ENCODE assay signal across 7 mouse cellular contexts in genomic region chr17:46890116-46890815, GRCm38 (mm10). TPM values are rescaled to one million over a fixed set of nuclear protein-coding genes. Genes with fewer than 3 reads are reported as not detected.
DNase-seq lines count a peak whose midpoint lies in the region; ATAC-seq and TF ChIP-seq lines count a peak whose summit lies in the region.

Gene Tbcc, plus strand, starts transcription at chr17:46890684.

- peak; percentile 97 for TF ChIP-seq POLR2A in small intestine, adult 2 months (IDR thresholded peaks at IDR 0.05; ENCODE audit: low read depth, low read length)

- ATAC-seq in intestine, postnatal 0 days = peak; percentile 92
- peak; percentile 92 for ATAC-seq in midbrain, embryonic 12.5 days (ENCODE audit: low FRiP score, low read depth)

- peak within 1 kb of the TSS; percentile 98 for H3K4me2 ChIP-seq in intestine, postnatal 0 days (replicated peaks; ENCODE audit: low read depth)
- peak within 1 kb of the TSS; percentile 93 for H3K4me2 ChIP-seq in midbrain, embryonic 12.5 days (replicated peaks)

- peaks cover 22% of the 10 kb centered on the region for H3K36me3 ChIP-seq in embryonic facial prominence, embryonic 10.5 days (replicated peaks)
- H3K36me3 ChIP-seq in intestine, postnatal 0 days (ENCODE audit: control insufficient read depth, insufficient read depth) = no peaks in the 10 kb centered on the region
- peaks cover 9% of the 10 kb centered on the region; the same call in 1 of the 2 replicates for H3K36me3 ChIP-seq in midbrain, embryonic 12.5 days
- H3K36me3 ChIP-seq in small intestine, adult 2 months (ENCODE audit: control insufficient read depth, insufficient read depth, low read length) = no peaks in the 10 kb centered on the region

- TF ChIP-seq CTCF in intestine, postnatal 0 days (IDR thresholded peaks at IDR 0.05; ENCODE audit: low read depth) = no peak
- no peak for TF ChIP-seq CTCF in small intestine, adult 2 months (IDR thresholded peaks at IDR 0.05; ENCODE audit: extremely low read depth, insufficient read length, insufficient replicate concordance, low read depth, low read length)

- H3K27me3 ChIP-seq in embryonic facial prominence, embryonic 10.5 days (replicated peaks; ENCODE audit: low read depth, poor library complexity, severe bottlenecking) = no peaks in the 10 kb centered on the region
- H3K27me3 ChIP-seq in intestine, postnatal 0 days (replicated peaks; ENCODE audit: control insufficient read depth, insufficient read depth, low read length) = no peaks in the 10 kb centered on the region
- no peaks in the 10 kb centered on the region for H3K27me3 ChIP-seq in midbrain, embryonic 12.5 days
- H3K27me3 ChIP-seq in small intestine, adult 2 months (ENCODE audit: control insufficient read depth, insufficient read depth, low read length) = no peaks in the 10 kb centered on the region

- peak within 1 kb of the TSS; percentile 95 for H3K27ac ChIP-seq in embryonic facial prominence, embryonic 10.5 days (replicated peaks)
- peak within 1 kb of the TSS; percentile 92 for H3K27ac ChIP-seq in intestine, postnatal 0 days (ENCODE audit: low read depth, low read length)
- peak within 1 kb of the TSS; percentile 96 for H3K27ac ChIP-seq in midbrain, embryonic 12.5 days (replicated peaks)
- peak within 1 kb of the TSS; percentile 86 for H3K27ac ChIP-seq in small intestine, adult 2 months (ENCODE audit: insufficient read depth, low read depth, low read length)

- no peaks in the 10 kb centered on the region for H3K9me3 ChIP-seq in embryonic facial prominence, embryonic 10.5 days
- H3K9me3 ChIP-seq in intestine, postnatal 0 days (ENCODE audit: control insufficient read depth) = no peaks in the 10 kb centered on the region
- no peaks in the 10 kb centered on the region for H3K9me3 ChIP-seq in midbrain, embryonic 12.5 days

- H3K4me3 ChIP-seq in embryonic facial prominence, embryonic 10.5 days = peak within 1 kb of the TSS; percentile 97
- H3K4me3 ChIP-seq in intestine, postnatal 0 days (ENCODE audit: low read depth, low read length) = peak within 1 kb of the TSS; percentile 84
- peak within 1 kb of the TSS; percentile 81 for H3K4me3 ChIP-seq in midbrain, embryonic 12.5 days
- H3K4me3 ChIP-seq in small intestine, adult 2 months (ENCODE audit: low read depth, low read length) = peak within 1 kb of the TSS; percentile 90

- intact Hi-C loops in left cerebral cortex, postnatal 4 days (cut with DNase I) = no loop called here

- peak within 1 kb of the TSS; percentile 86 for H3K9ac ChIP-seq in intestine, postnatal 0 days (ENCODE audit: low read depth, low read length)
- H3K9ac ChIP-seq in midbrain, embryonic 12.5 days (replicated peaks) = peak within 1 kb of the TSS; percentile 94

- DNase-seq in adrenal gland, postnatal 10 days = peak; percentile 98
- DNase-seq in embryonic facial prominence, embryonic 10.5 days (ENCODE audit: low spot score) = peak; percentile 99
- peak; percentile 59 for DNase-seq in gonadal fat pad, adult 2 months (ENCODE audit: low read depth)
- peak; percentile 98 for DNase-seq in left cerebral cortex, postnatal 4 days

- under 1% methylated on average over 40 of the region's 40 CpGs for WGBS in embryonic facial prominence, embryonic 10.5 days
- WGBS in intestine, postnatal 0 days = under 1% methylated on average over 40 of the region's 40 CpGs
- WGBS in midbrain, embryonic 12.5 days = 0% methylated on average over 40 of the region's 40 CpGs
- WGBS in small intestine, adult 2 months = 1% methylated on average over 40 of the region's 40 CpGs

- H3K4me1 ChIP-seq in embryonic facial prominence, embryonic 10.5 days = peaks cover 47% of the 10 kb centered on the region
- H3K4me1 ChIP-seq in intestine, postnatal 0 days (replicated peaks; ENCODE audit: control insufficient read depth, insufficient read depth, low read length) = peaks cover 21% of the 10 kb centered on the region
- peaks cover 35% of the 10 kb centered on the region for H3K4me1 ChIP-seq in midbrain, embryonic 12.5 days
- peaks cover 17% of the 10 kb centered on the region; the same call in 1 of the 2 replicates for H3K4me1 ChIP-seq in small intestine, adult 2 months (ENCODE audit: control insufficient read depth, insufficient read depth, insufficient read length, low read length)

RNA-seq across cellular contexts. Expression of gene Tbcc, which starts in this region (rescaled TPM):
- total RNA-seq in adrenal gland, postnatal 10 days (2021) = 10 to 100 TPM; 21.6 to 23.3 TPM
- 52.9 and 57.9 TPM in 2 replicates for polyA plus RNA-seq in embryonic facial prominence, embryonic 10.5 days (2016; fragmentation: Nextera tagmentation; extraction: Ambion mirVana)
- polyA plus RNA-seq in gonadal fat pad, adult 2 months (2012; rRNA removed) = 25.3 and 29.6 TPM in 2 replicates
- polyA plus RNA-seq in intestine, postnatal 0 days (2015; fragmentation: Nextera tagmentation; extraction: Ambion mirVana) = 40.1 and 40.2 TPM in 2 replicates
- total RNA-seq in left cerebral cortex, postnatal 4 days (2021) = 10 to 100 TPM; 23.4 to 28.5 TPM
- polyA plus RNA-seq in midbrain, embryonic 12.5 days (2016; fragmentation: Nextera tagmentation; extraction: Ambion mirVana) = 68.4 and 75.1 TPM in 2 replicates
- polyA plus RNA-seq in small intestine, adult 2 months (2012; rRNA removed) = 16.7 and 29.0 TPM in 2 replicates

Comparison
In these comparisons a context has a peak if more than half of its experiments do, and no peak if none do; other contexts are left out.
1. Peak in every context shown above with its lines: DNase-seq, ATAC-seq, H3K4me3 ChIP-seq and H3K27ac ChIP-seq.